Mouse (Mus musculus): ENCODE data around the gene Cnfn. TPM values are rescaled to one million over a fixed set of nuclear protein-coding genes. Genes with fewer than 3 reads are reported as not detected.
A peak's percentile ranks its signal among the peaks of the same experiment; 100 is the strongest.

The Cnfn gene
- total and polyA plus RNA-seq, 2 experiments, result not detected

GRCm38 (mm10) chr7:25368333-25368732 lies 1.2 kb downstream of the Cnfn start:
- H3K27ac ChIP-seq (replicated peaks; ENCODE audit: insufficient read depth, low read depth, low read length), result no peak overlapping the region
- DNase-seq (ENCODE audit: extremely low read depth, low read depth, low spot score), result no peak
- no peaks in the 10 kb centered on the region for H3K4me1 ChIP-seq (ENCODE audit: control insufficient read depth, insufficient read depth, low read length)
- H3K79me2 ChIP-seq (ENCODE audit: control insufficient read depth, insufficient read depth, low read length), result no peaks in the 10 kb centered on the region
- H3K4me3 ChIP-seq (ENCODE audit: insufficient read depth, low read depth, low read length), result no peak overlapping the region
- H3K9ac ChIP-seq (ENCODE audit: low read depth, low read length), result no peak overlapping the region
- H3K27me3 ChIP-seq (ENCODE audit: control insufficient read depth, insufficient read depth, low read length), result peaks cover 14% of the 10 kb centered on the region
- TF ChIP-seq POLR2A (IDR thresholded peaks at IDR 0.05; ENCODE audit: extremely low read depth, insufficient read depth, low read length) (no peak), CTCF (IDR thresholded peaks at IDR 0.05; ENCODE audit: low read depth, low read length) (no peak)
- no peaks in the 10 kb centered on the region for H3K36me3 ChIP-seq (ENCODE audit: control insufficient read depth, insufficient read depth, low read length)
- WGBS, result 26% methylated on average over 12 of the region's 12 CpGs

- Histone ChIP-seq H3K27me3 (ENCODE audit: control insufficient read depth, insufficient read depth, low read length) (peaks cover 14% of the 10 kb centered on the region), H3K4me3 (ENCODE audit: insufficient read depth, low read depth, low read length) (no peak overlapping the region), H3K27ac (replicated peaks; ENCODE audit: insufficient read depth, low read depth, low read length) (no peak overlapping the region), H3K36me3 (ENCODE audit: control insufficient read depth, insufficient read depth, low read length) (no peaks in the 10 kb centered on the region), H3K4me1 (ENCODE audit: control insufficient read depth, insufficient read depth, low read length) (no peaks in the 10 kb centered on the region), H3K9ac (ENCODE audit: low read depth, low read length) (no peak overlapping the region), H3K79me2 (ENCODE audit: control insufficient read depth, insufficient read depth, low read length) (no peaks in the 10 kb centered on the region)
- TF ChIP-seq POLR2A (IDR thresholded peaks at IDR 0.05; ENCODE audit: extremely low read depth, insufficient read depth, low read length), result no peak
- TF ChIP-seq CTCF (IDR thresholded peaks at IDR 0.05; ENCODE audit: low read depth, low read length), result peak; percentile 67
- 4% methylated on average over 33 of the region's 33 CpGs for WGBS
- DNase-seq (ENCODE audit: extremely low read depth, low read depth, low spot score), result no peak
These were observed 1.8 kb downstream of the Cnfn start for GRCm38 (mm10) chr7:25367632-25368293.

- H3K27me3 ChIP-seq (ENCODE audit: control insufficient read depth, insufficient read depth, low read length), result peaks cover 14% of the 10 kb centered on the region
- no peaks in the 10 kb centered on the region for H3K79me2 ChIP-seq (ENCODE audit: control insufficient read depth, insufficient read depth, low read length)
- H3K27ac ChIP-seq (replicated peaks; ENCODE audit: insufficient read depth, low read depth, low read length), result no peak overlapping the region
- H3K36me3 ChIP-seq (ENCODE audit: control insufficient read depth, insufficient read depth, low read length), result no peaks in the 10 kb centered on the region
- H3K4me1 ChIP-seq (ENCODE audit: control insufficient read depth, insufficient read depth, low read length), result no peaks in the 10 kb centered on the region
- WGBS, result 55% methylated on average over 13 of the region's 13 CpGs
- no peak overlapping the region for H3K9ac ChIP-seq (ENCODE audit: low read depth, low read length)
- no peak overlapping the region for H3K4me3 ChIP-seq (ENCODE audit: insufficient read depth, low read depth, low read length)
- DNase-seq (ENCODE audit: extremely low read depth, low read depth, low spot score), result no peak
- no peak for TF ChIP-seq CTCF (IDR thresholded peaks at IDR 0.05; ENCODE audit: low read depth, low read length)
- no peak for TF ChIP-seq POLR2A (IDR thresholded peaks at IDR 0.05; ENCODE audit: extremely low read depth, insufficient read depth, low read length)
These were observed 3.4 kb downstream of the Cnfn start for GRCm38 (mm10) chr7:25365937-25366625.

- no peak for DNase-seq (ENCODE audit: extremely low read depth, low read depth, low spot score)
- no peak for TF ChIP-seq CTCF (IDR thresholded peaks at IDR 0.05; ENCODE audit: low read depth, low read length)
- no peak for TF ChIP-seq POLR2A (IDR thresholded peaks at IDR 0.05; ENCODE audit: extremely low read depth, insufficient read depth, low read length)
- no peak overlapping the region for H3K9ac ChIP-seq (ENCODE audit: low read depth, low read length)
- no peak overlapping the region for H3K27ac ChIP-seq (replicated peaks; ENCODE audit: insufficient read depth, low read depth, low read length)
- H3K4me1 ChIP-seq (ENCODE audit: control insufficient read depth, insufficient read depth, low read length), result no peaks in the 10 kb centered on the region
- no peaks in the 10 kb centered on the region for H3K36me3 ChIP-seq (ENCODE audit: control insufficient read depth, insufficient read depth, low read length)
- H3K79me2 ChIP-seq (ENCODE audit: control insufficient read depth, insufficient read depth, low read length), result no peaks in the 10 kb centered on the region
- H3K27me3 ChIP-seq (ENCODE audit: control insufficient read depth, insufficient read depth, low read length), result peaks cover 9% of the 10 kb centered on the region
- 94% methylated on average over 17 of the region's 17 CpGs for WGBS
- H3K4me3 ChIP-seq (ENCODE audit: insufficient read depth, low read depth, low read length), result no peak overlapping the region
These were observed 5.9 kb downstream of the Cnfn start for GRCm38 (mm10) chr7:25363632-25364031.

- H3K36me3 ChIP-seq (ENCODE audit: control insufficient read depth, insufficient read depth, low read length), result no peaks in the 10 kb centered on the region
- no peak for DNase-seq (ENCODE audit: extremely low read depth, low read depth, low spot score)
- no peak overlapping the region for H3K27ac ChIP-seq (replicated peaks; ENCODE audit: insufficient read depth, low read depth, low read length)
- H3K4me1 ChIP-seq (ENCODE audit: control insufficient read depth, insufficient read depth, low read length), result no peaks in the 10 kb centered on the region
- 86% methylated on average over 19 of the region's 19 CpGs for WGBS
- TF ChIP-seq CTCF (IDR thresholded peaks at IDR 0.05; ENCODE audit: low read depth, low read length) (peak; percentile 43; the same call in 1 of the 2 replicates), POLR2A (IDR thresholded peaks at IDR 0.05; ENCODE audit: extremely low read depth, insufficient read depth, low read length) (no peak)
- H3K4me3 ChIP-seq (ENCODE audit: insufficient read depth, low read depth, low read length), result no peak overlapping the region
- H3K27me3 ChIP-seq (ENCODE audit: control insufficient read depth, insufficient read depth, low read length), result peaks cover 4% of the 10 kb centered on the region
- no peaks in the 10 kb centered on the region for H3K79me2 ChIP-seq (ENCODE audit: control insufficient read depth, insufficient read depth, low read length)
- no peak overlapping the region for H3K9ac ChIP-seq (ENCODE audit: low read depth, low read length)
These were observed 6.4 kb downstream of the Cnfn start for GRCm38 (mm10) chr7:25363151-25363550.

- no peaks in the 10 kb centered on the region for H3K36me3 ChIP-seq (ENCODE audit: control insufficient read depth, insufficient read depth, low read length)
- no peaks in the 10 kb centered on the region for H3K4me1 ChIP-seq (ENCODE audit: control insufficient read depth, insufficient read depth, low read length)
- H3K9ac ChIP-seq (ENCODE audit: low read depth, low read length), result no peak overlapping the region
- WGBS, result 87% methylated on average over 18 of the region's 19 CpGs
- H3K27ac ChIP-seq (replicated peaks; ENCODE audit: insufficient read depth, low read depth, low read length), result no peak overlapping the region
- TF ChIP-seq POLR2A (IDR thresholded peaks at IDR 0.05; ENCODE audit: extremely low read depth, insufficient read depth, low read length), result no peak
- TF ChIP-seq CTCF (IDR thresholded peaks at IDR 0.05; ENCODE audit: low read depth, low read length), result no peak
- no peak overlapping the region for H3K4me3 ChIP-seq (ENCODE audit: insufficient read depth, low read depth, low read length)
- no peaks in the 10 kb centered on the region for H3K27me3 ChIP-seq (ENCODE audit: control insufficient read depth, insufficient read depth, low read length)
- DNase-seq (ENCODE audit: extremely low read depth, low read depth, low spot score), result no peak
- no peaks in the 10 kb centered on the region for H3K79me2 ChIP-seq (ENCODE audit: control insufficient read depth, insufficient read depth, low read length)
These were observed 10.8 kb downstream of the Cnfn start for GRCm38 (mm10) chr7:25358721-25359206.
